Mouse (Mus musculus): ENCODE data around the gene Gm7861. TPM values are rescaled to one million over a fixed set of nuclear protein-coding genes. Genes with fewer than 3 reads are reported as not detected.
"Not testable (repeated sequence)": the region's sequence is repeated elsewhere in the genome, so short reads cannot be mapped to it uniquely, and the experiment has no call there.

Gene Gm7861
- total RNA-seq (2021): not detected in 2 replicates
- long read RNA-seq: 0 reads

- DNase-seq: not testable (repeated sequence)
Measured at GRCm38 (mm10) chr8:21594408-21594807, at the start of gene Gm7861. Gene Gm7861, minus strand, starts transcription at chr8:21594508.

- DNase-seq: not testable (repeated sequence)
Measured at GRCm38 (mm10) chr8:21617883-21618282, 23.6 kb upstream of the Gm7861 start, which contains the start of gene Defa26. Gene Defa26, plus strand, starts transcription at chr8:21618183.

- not testable (repeated sequence) for DNase-seq
Measured at GRCm38 (mm10) chr8:21582706-21583105, 11.6 kb downstream of the Gm7861 start, which contains the start of gene Defa28. Gene Defa28, plus strand, starts transcription at chr8:21583006.

- DNase-seq: not testable (repeated sequence)
Measured at GRCm38 (mm10) chr8:21565086-21565485, 29.2 kb downstream of the Gm7861 start, which contains the start of gene Defa37. Gene Defa37, plus strand, starts transcription at chr8:21565386.

Other genes starting within 250 kb of the Gm7861 start
- gene Defa2, start 216.0 kb downstream of the Gm7861 start, total RNA-seq (2021): not detected in 2 replicates
- gene Defa33, start 202.7 kb downstream of the Gm7861 start, total RNA-seq (2021): not detected in 2 replicates
- not detected in 2 replicates for gene Defa36, start 167.1 kb downstream of the Gm7861 start, total RNA-seq (2021)
- not detected in 2 replicates for gene Gm7849, start 137.9 kb downstream of the Gm7861 start, total RNA-seq (2021)
- gene Defa20, start 85.2 kb downstream of the Gm7861 start, total RNA-seq (2021): not detected in 2 replicates
- gene Defa32, start 65.5 kb downstream of the Gm7861 start, total RNA-seq (2021): not detected in 2 replicates
- not detected in 2 replicates for gene Defa37, start 29.1 kb downstream of the Gm7861 start, total RNA-seq (2021)
- gene Defa28, start 11.5 kb downstream of the Gm7861 start, total RNA-seq (2021): not detected in 2 replicates
- not detected in 2 replicates for gene Defa26, start 23.7 kb upstream of the Gm7861 start, total RNA-seq (2021)
- gene Defa17, start 61.3 kb upstream of the Gm7861 start, total RNA-seq (2021): not detected in 2 replicates
- gene Defa34, start 71.3 kb upstream of the Gm7861 start, total RNA-seq (2021): not detected in 2 replicates
- not detected in 2 replicates for gene AY761184, start 109.1 kb upstream of the Gm7861 start, total RNA-seq (2021)
- not detected in 2 replicates for gene Defa24, start 140.0 kb upstream of the Gm7861 start, total RNA-seq (2021)
- not detected in 2 replicates for gene Defb50, start 229.0 kb upstream of the Gm7861 start, total RNA-seq (2021)
- not detected in 2 replicates for gene Defb2, start 245.4 kb upstream of the Gm7861 start, total RNA-seq (2021)

Measured in adrenal gland, postnatal 25 days (tissue).